Mouse (Mus musculus): ENCODE data around the gene Tubd1.

Tubd1 gene

GRCm38 (mm10) chr11:86590066-86590465 lies 45.3 kb downstream of the Tubd1 start:
- Histone ChIP-seq H3K27me3 (ENCODE audit: insufficient read depth, low read length) (no peaks in the 10 kb centered on the region), H3K4me1 (replicated peaks; ENCODE audit: low read depth, low read length) (peaks cover 53% of the 10 kb centered on the region), H3K36me3 (ENCODE audit: insufficient read depth, low read length) (peaks cover 10% of the 10 kb centered on the region; the same call in 1 of the 2 replicates), H3K4me3 (replicated peaks; ENCODE audit: low read length) (no peak overlapping the region), H3K9me3 (ENCODE audit: low read length) (no peaks in the 10 kb centered on the region)
- TF ChIP-seq NANOG (IDR thresholded peaks at IDR 0.05; ENCODE audit: borderline replicate concordance, low read length) (no peak), CTCF (conservative IDR thresholded peaks at IDR 0.05; ENCODE audit: low read length) (no peak), POU5F1 (IDR thresholded peaks at IDR 0.05; ENCODE audit: borderline replicate concordance, low read length) (no peak)

GRCm38 (mm10) chr11:86590579-86590978 lies 45.8 kb downstream of the Tubd1 start:
- Histone ChIP-seq H3K27me3 (ENCODE audit: insufficient read depth, low read length) (no peaks in the 10 kb centered on the region), H3K4me3 (replicated peaks; ENCODE audit: low read length) (no peak overlapping the region), H3K36me3 (ENCODE audit: insufficient read depth, low read length) (peaks cover 10% of the 10 kb centered on the region; the same call in 1 of the 2 replicates), H3K9me3 (ENCODE audit: low read length) (no peaks in the 10 kb centered on the region), H3K4me1 (replicated peaks; ENCODE audit: low read depth, low read length) (peaks cover 48% of the 10 kb centered on the region)
- TF ChIP-seq CTCF (conservative IDR thresholded peaks at IDR 0.05; ENCODE audit: low read length): no peak
- TF ChIP-seq NANOG (IDR thresholded peaks at IDR 0.05; ENCODE audit: borderline replicate concordance, low read length): no peak
- TF ChIP-seq POU5F1 (IDR thresholded peaks at IDR 0.05; ENCODE audit: borderline replicate concordance, low read length): no peak

GRCm38 (mm10) chr11:86591301-86591845 lies 46.6 kb downstream of the Tubd1 start:
- no peaks in the 10 kb centered on the region for H3K27me3 ChIP-seq (ENCODE audit: insufficient read depth, low read length)
- peaks cover 41% of the 10 kb centered on the region for H3K4me1 ChIP-seq (replicated peaks; ENCODE audit: low read depth, low read length)
- peaks cover 10% of the 10 kb centered on the region; the same call in 1 of the 2 replicates for H3K36me3 ChIP-seq (ENCODE audit: insufficient read depth, low read length)
- no peak overlapping the region for H3K4me3 ChIP-seq (replicated peaks; ENCODE audit: low read length)
- H3K9me3 ChIP-seq (ENCODE audit: low read length): no peaks in the 10 kb centered on the region
- TF ChIP-seq NANOG (IDR thresholded peaks at IDR 0.05; ENCODE audit: borderline replicate concordance, low read length) (no peak), CTCF (conservative IDR thresholded peaks at IDR 0.05; ENCODE audit: low read length) (no peak), POU5F1 (IDR thresholded peaks at IDR 0.05; ENCODE audit: borderline replicate concordance, low read length) (no peak)

- Histone ChIP-seq H3K27me3 (ENCODE audit: insufficient read depth, low read length) (no peaks in the 10 kb centered on the region), H3K36me3 (ENCODE audit: insufficient read depth, low read length) (peaks cover 10% of the 10 kb centered on the region; the same call in 1 of the 2 replicates)
- TF ChIP-seq POU5F1 (IDR thresholded peaks at IDR 0.05; ENCODE audit: borderline replicate concordance, low read length): no peak
- TF ChIP-seq CTCF (conservative IDR thresholded peaks at IDR 0.05; ENCODE audit: low read length): no peak
- TF ChIP-seq NANOG (IDR thresholded peaks at IDR 0.05; ENCODE audit: borderline replicate concordance, low read length): no peak
These were observed 47.3 kb downstream of the Tubd1 start for GRCm38 (mm10) chr11:86591931-86592616.

GRCm38 (mm10) chr11:86592993-86593392 lies 48.2 kb downstream of the Tubd1 start:
- H3K36me3 ChIP-seq (ENCODE audit: insufficient read depth, low read length): peaks cover 10% of the 10 kb centered on the region; the same call in 1 of the 2 replicates
- no peak overlapping the region for H3K4me3 ChIP-seq (replicated peaks; ENCODE audit: low read length)
- no peaks in the 10 kb centered on the region for H3K27me3 ChIP-seq (ENCODE audit: insufficient read depth, low read length)
- TF ChIP-seq POU5F1 (IDR thresholded peaks at IDR 0.05; ENCODE audit: borderline replicate concordance, low read length): no peak
- TF ChIP-seq NANOG (IDR thresholded peaks at IDR 0.05; ENCODE audit: borderline replicate concordance, low read length): no peak
- no peak for TF ChIP-seq CTCF (conservative IDR thresholded peaks at IDR 0.05; ENCODE audit: low read length)
- peaks cover 25% of the 10 kb centered on the region for H3K4me1 ChIP-seq (replicated peaks; ENCODE audit: low read depth, low read length)
- H3K9me3 ChIP-seq (ENCODE audit: low read length): no peaks in the 10 kb centered on the region

More at GRCm38 (mm10) chr11:86591931-86592616, 47.3 kb downstream of the Tubd1 start:
- Histone ChIP-seq H3K4me1 (replicated peaks; ENCODE audit: low read depth, low read length) (peaks cover 35% of the 10 kb centered on the region), H3K4me3 (replicated peaks; ENCODE audit: low read length) (no peak overlapping the region), H3K9me3 (ENCODE audit: low read length) (no peaks in the 10 kb centered on the region)

GRCm38 (mm10) chr11:86593443-86593842 lies 48.7 kb downstream of the Tubd1 start:
- H3K36me3 ChIP-seq (ENCODE audit: insufficient read depth, low read length): peaks cover 12% of the 10 kb centered on the region; the same call in 1 of the 2 replicates
- no peak overlapping the region for H3K4me3 ChIP-seq (replicated peaks; ENCODE audit: low read length)
- H3K27me3 ChIP-seq (ENCODE audit: insufficient read depth, low read length): no peaks in the 10 kb centered on the region
- H3K9me3 ChIP-seq (ENCODE audit: low read length): no peaks in the 10 kb centered on the region
- no peak for TF ChIP-seq CTCF (conservative IDR thresholded peaks at IDR 0.05; ENCODE audit: low read length)
- peaks cover 23% of the 10 kb centered on the region for H3K4me1 ChIP-seq (replicated peaks; ENCODE audit: low read depth, low read length)

- Histone ChIP-seq H3K4me3 (replicated peaks; ENCODE audit: low read length) (no peak overlapping the region), H3K9me3 (ENCODE audit: low read length) (no peaks in the 10 kb centered on the region), H3K27me3 (ENCODE audit: insufficient read depth, low read length) (no peaks in the 10 kb centered on the region), H3K36me3 (ENCODE audit: insufficient read depth, low read length) (peaks cover 12% of the 10 kb centered on the region; the same call in 1 of the 2 replicates), H3K4me1 (replicated peaks; ENCODE audit: low read depth, low read length) (peaks cover 23% of the 10 kb centered on the region)
- no peak for TF ChIP-seq NANOG (IDR thresholded peaks at IDR 0.05; ENCODE audit: borderline replicate concordance, low read length)
- no peak for TF ChIP-seq CTCF (conservative IDR thresholded peaks at IDR 0.05; ENCODE audit: low read length)
- no peak for TF ChIP-seq POU5F1 (IDR thresholded peaks at IDR 0.05; ENCODE audit: borderline replicate concordance, low read length)
These were observed 49.5 kb downstream of the Tubd1 start for GRCm38 (mm10) chr11:86594188-86594876.

GRCm38 (mm10) chr11:86595366-86595765 lies 50.6 kb downstream of the Tubd1 start:
- Histone ChIP-seq H3K4me3 (replicated peaks; ENCODE audit: low read length) (no peak overlapping the region), H3K9me3 (ENCODE audit: low read length) (no peaks in the 10 kb centered on the region), H3K4me1 (replicated peaks; ENCODE audit: low read depth, low read length) (peaks cover 22% of the 10 kb centered on the region), H3K36me3 (ENCODE audit: insufficient read depth, low read length) (peaks cover 21% of the 10 kb centered on the region; the same call in 1 of the 2 replicates), H3K27me3 (ENCODE audit: insufficient read depth, low read length) (no peaks in the 10 kb centered on the region)
- no peak for TF ChIP-seq NANOG (IDR thresholded peaks at IDR 0.05; ENCODE audit: borderline replicate concordance, low read length)
- TF ChIP-seq POU5F1 (IDR thresholded peaks at IDR 0.05; ENCODE audit: borderline replicate concordance, low read length): no peak
- TF ChIP-seq CTCF (conservative IDR thresholded peaks at IDR 0.05; ENCODE audit: low read length): no peak

All from E14TG2a.4 (cell line).